Mouse (Mus musculus): ENCODE results near the gene Prl8a9. TPM values are rescaled to one million over a fixed set of nuclear protein-coding genes. Genes with fewer than 3 reads are reported as not detected.

Prl8a9 gene
- not detected in 2 replicates for polyA plus RNA-seq (2015; fragmentation: Nextera tagmentation; extraction: Ambion mirVana)

- no peaks in the 10 kb centered on the region for H3K9me3 ChIP-seq
- no peaks in the 10 kb centered on the region for H3K36me3 ChIP-seq
- H3K27me3 ChIP-seq: no peaks in the 10 kb centered on the region
- H3K27ac ChIP-seq: no peak within 1 kb of the TSS
- 70% methylated on average over 2 of the region's 2 CpGs for WGBS
- H3K4me3 ChIP-seq: no peak within 1 kb of the TSS
- no peak within 1 kb of the TSS for H3K9ac ChIP-seq
- ATAC-seq (ENCODE audit: insufficient number of reproducible peaks, low FRiP score, low TSS enrichment, low read depth): no peak
- no peak within 1 kb of the TSS for H3K4me2 ChIP-seq
- H3K4me1 ChIP-seq: no peaks in the 10 kb centered on the region
Measured at GRCm38 (mm10) chr13:27564506-27564905, at the start of gene Prl8a9. TSS of gene Prl8a9 (minus strand) at chr13:27564606.

- Histone ChIP-seq H3K4me2 (no peak within 1 kb of the TSS), H3K9me3 (no peaks in the 10 kb centered on the region), H3K4me1 (no peaks in the 10 kb centered on the region), H3K9ac (no peak within 1 kb of the TSS), H3K27ac (no peak within 1 kb of the TSS), H3K36me3 (no peaks in the 10 kb centered on the region), H3K27me3 (no peaks in the 10 kb centered on the region), H3K4me3 (no peak within 1 kb of the TSS)
- 69% methylated on average over 4 of the region's 4 CpGs for WGBS
- no peak for ATAC-seq (ENCODE audit: insufficient number of reproducible peaks, low FRiP score, low TSS enrichment, low read depth)
Measured at GRCm38 (mm10) chr13:27610482-27610881, 46.1 kb upstream of the Prl8a9 start, which contains the start of gene Prl7b1. TSS of gene Prl7b1 (minus strand) at chr13:27610582.

- Histone ChIP-seq H3K36me3 (no peaks in the 10 kb centered on the region), H3K9ac (no peak within 1 kb of the TSS), H3K9me3 (no peaks in the 10 kb centered on the region), H3K27me3 (no peaks in the 10 kb centered on the region), H3K4me2 (no peak within 1 kb of the TSS), H3K4me3 (no peak within 1 kb of the TSS), H3K4me1 (no peaks in the 10 kb centered on the region), H3K27ac (no peak within 1 kb of the TSS)
- ATAC-seq (ENCODE audit: insufficient number of reproducible peaks, low FRiP score, low TSS enrichment, low read depth): no peak
- WGBS: 63% methylated on average over 2 of the region's 2 CpGs
Measured at GRCm38 (mm10) chr13:27582071-27582470, 17.7 kb upstream of the Prl8a9 start, which contains the start of gene Prl8a1. TSS of gene Prl8a1 (minus strand) at chr13:27582171.

GRCm38 (mm10) chr13:27553336-27553735, 11.1 kb downstream of the Prl8a9 start:
- Histone ChIP-seq H3K36me3 (no peaks in the 10 kb centered on the region), H3K4me2 (no peak overlapping the region), H3K27me3 (no peaks in the 10 kb centered on the region), H3K4me3 (no peak overlapping the region), H3K9me3 (no peaks in the 10 kb centered on the region), H3K4me1 (no peaks in the 10 kb centered on the region), H3K9ac (no peak overlapping the region), H3K27ac (no peak overlapping the region)
- ATAC-seq (ENCODE audit: insufficient number of reproducible peaks, low FRiP score, low TSS enrichment, low read depth): no peak

GRCm38 (mm10) chr13:27523156-27523555, 41.2 kb downstream of the Prl8a9 start:
- H3K9ac ChIP-seq: no peak overlapping the region
- H3K4me3 ChIP-seq: no peak overlapping the region
- 84% methylated on average over 4 of the region's 4 CpGs for WGBS
- no peak overlapping the region for H3K4me2 ChIP-seq
- H3K4me1 ChIP-seq: no peaks in the 10 kb centered on the region
- no peaks in the 10 kb centered on the region for H3K27me3 ChIP-seq
- no peaks in the 10 kb centered on the region for H3K9me3 ChIP-seq
- no peaks in the 10 kb centered on the region for H3K36me3 ChIP-seq
- H3K27ac ChIP-seq: no peak overlapping the region
- ATAC-seq (ENCODE audit: insufficient number of reproducible peaks, low FRiP score, low TSS enrichment, low read depth): no peak

GRCm38 (mm10) chr13:27513117-27513516, 51.3 kb downstream of the Prl8a9 start, which contains the start of gene Prl8a8:
TSS of gene Prl8a8 (minus strand) at chr13:27513217.
- ATAC-seq (ENCODE audit: insufficient number of reproducible peaks, low FRiP score, low TSS enrichment, low read depth): no peak
- H3K27ac ChIP-seq: no peak within 1 kb of the TSS
- no peaks in the 10 kb centered on the region for H3K36me3 ChIP-seq
- H3K27me3 ChIP-seq: no peaks in the 10 kb centered on the region
- H3K4me2 ChIP-seq: no peak within 1 kb of the TSS
- no peak within 1 kb of the TSS for H3K4me3 ChIP-seq
- no peaks in the 10 kb centered on the region for H3K4me1 ChIP-seq
- no peaks in the 10 kb centered on the region for H3K9me3 ChIP-seq
- WGBS: 88% methylated on average over 4 of the region's 4 CpGs
- no peak within 1 kb of the TSS for H3K9ac ChIP-seq

Other genes starting within 250 kb of the Prl8a9 start
- not detected in 2 replicates for gene Prl8a2, start 218.9 kb downstream of the Prl8a9 start, polyA plus RNA-seq (2015; fragmentation: Nextera tagmentation; extraction: Ambion mirVana)
- not detected in 2 replicates for gene Prl2b1, start 173.8 kb downstream of the Prl8a9 start, polyA plus RNA-seq (2015; fragmentation: Nextera tagmentation; extraction: Ambion mirVana)
- gene Prl8a6, start 125.9 kb downstream of the Prl8a9 start, polyA plus RNA-seq (2015; fragmentation: Nextera tagmentation; extraction: Ambion mirVana): not detected in 2 replicates
- gene Prl8a8, start 51.4 kb downstream of the Prl8a9 start, polyA plus RNA-seq (2015; fragmentation: Nextera tagmentation; extraction: Ambion mirVana): not detected in 2 replicates
- not detected in 2 replicates for gene Prl8a1, start 17.6 kb upstream of the Prl8a9 start, polyA plus RNA-seq (2015; fragmentation: Nextera tagmentation; extraction: Ambion mirVana)
- gene Prl7b1, start 46.0 kb upstream of the Prl8a9 start, polyA plus RNA-seq (2015; fragmentation: Nextera tagmentation; extraction: Ambion mirVana): not detected in 2 replicates
- not detected in 2 replicates for gene Prl7a1, start 77.9 kb upstream of the Prl8a9 start, polyA plus RNA-seq (2015; fragmentation: Nextera tagmentation; extraction: Ambion mirVana)
- not detected in 2 replicates for gene Prl7a2, start 103.4 kb upstream of the Prl8a9 start, polyA plus RNA-seq (2015; fragmentation: Nextera tagmentation; extraction: Ambion mirVana)
- gene Prl7d1, start 152.1 kb upstream of the Prl8a9 start, polyA plus RNA-seq (2015; fragmentation: Nextera tagmentation; extraction: Ambion mirVana): not detected in 2 replicates
- not detected in 2 replicates for gene Prl7c1, start 216.2 kb upstream of the Prl8a9 start, polyA plus RNA-seq (2015; fragmentation: Nextera tagmentation; extraction: Ambion mirVana)
- not detected in 2 replicates for gene Prl2a1, start 237.0 kb upstream of the Prl8a9 start, polyA plus RNA-seq (2015; fragmentation: Nextera tagmentation; extraction: Ambion mirVana)

All from limb, embryonic 15.5 days (tissue).